ENCODE assay signal across 8 mouse cellular contexts in the genomic region with DNA sequence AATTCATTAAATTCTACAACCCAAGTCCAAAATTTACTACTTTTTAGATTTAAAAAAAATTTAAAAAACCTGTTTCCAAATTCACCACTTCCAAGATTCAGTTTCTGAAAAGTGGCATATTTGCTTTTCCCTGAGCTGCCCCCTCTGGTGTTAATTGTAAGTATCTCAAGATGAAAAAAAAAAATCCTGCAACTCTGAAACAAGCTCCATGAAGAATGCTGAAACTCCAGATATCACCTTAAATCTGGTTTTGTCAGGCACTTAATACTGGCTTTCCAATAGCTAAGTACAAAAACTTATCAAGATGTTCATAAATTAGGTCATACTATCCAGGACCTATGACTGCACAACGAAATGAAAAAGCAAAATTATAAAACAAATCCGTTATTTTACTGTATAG. TPM values are rescaled to one million over a fixed set of nuclear protein-coding genes. Genes with fewer than 3 reads are reported as not detected.
DNase-seq lines count a peak whose midpoint lies in the region; ATAC-seq and TF ChIP-seq lines count a peak whose summit lies in the region.

No protein-coding gene starts in this region.

- peak overlapping the region; percentile 100 for H3K4me3 ChIP-seq in lung, embryonic 14.5 days (ENCODE audit: low read depth, low read length)
- H3K4me3 ChIP-seq in embryonic facial prominence, embryonic 13.5 days: peak overlapping the region; percentile 98
- H3K4me3 ChIP-seq in limb, embryonic 14.5 days (replicated peaks; ENCODE audit: low read length): peak overlapping the region; percentile 99
- peak overlapping the region; percentile 98 for H3K4me3 ChIP-seq in stomach, embryonic 14.5 days (ENCODE audit: low read depth, low read length)

- peak; percentile 77 for DNase-seq in lung, embryonic 14.5 days
- no peak for DNase-seq in lung, postnatal 14 days
- DNase-seq in limb, embryonic 14.5 days (ENCODE audit: low spot score): peak; percentile 53
- DNase-seq in layer of hippocampus, postnatal 36 days: no peak
- no peak for DNase-seq in kidney, adult 8-10 months

- no peak for ATAC-seq in lung, embryonic 14.5 days (ENCODE audit: insufficient read depth)
- ATAC-seq in embryonic facial prominence, embryonic 13.5 days (ENCODE audit: insufficient number of reproducible peaks, insufficient read depth, low FRiP score, low TSS enrichment, low read depth): no peak
- ATAC-seq in limb, embryonic 14.5 days (ENCODE audit: low FRiP score, low read depth): no peak
- no peak for ATAC-seq in stomach, embryonic 14.5 days (ENCODE audit: insufficient number of reproducible peaks, insufficient read depth, low FRiP score, low read depth)
- no peak for ATAC-seq in activated CD4-positive, CD25-positive, alpha-beta regulatory T cell, adult 4 months

- H3K36me3 ChIP-seq in lung, embryonic 14.5 days (ENCODE audit: insufficient read depth): peaks cover 59% of the 10 kb centered on the region
- peaks cover 42% of the 10 kb centered on the region for H3K36me3 ChIP-seq in embryonic facial prominence, embryonic 13.5 days
- peaks cover 50% of the 10 kb centered on the region for H3K36me3 ChIP-seq in limb, embryonic 14.5 days (ENCODE audit: control insufficient read depth, insufficient read depth, low read length)
- peaks cover 50% of the 10 kb centered on the region for H3K36me3 ChIP-seq in stomach, embryonic 14.5 days (ENCODE audit: control insufficient read depth, insufficient read depth, low read length)

- TF ChIP-seq POLR2A in limb, embryonic 14.5 days (IDR thresholded peaks at IDR 0.05; ENCODE audit: borderline replicate concordance, extremely low read depth, insufficient read depth, insufficient read length): no peak

- no peaks in the 10 kb centered on the region for H3K9me3 ChIP-seq in lung, embryonic 14.5 days (ENCODE audit: low read depth, low read length)
- H3K9me3 ChIP-seq in embryonic facial prominence, embryonic 13.5 days: no peaks in the 10 kb centered on the region
- no peaks in the 10 kb centered on the region for H3K9me3 ChIP-seq in limb, embryonic 14.5 days (ENCODE audit: control insufficient read depth, low read length)
- no peaks in the 10 kb centered on the region for H3K9me3 ChIP-seq in stomach, embryonic 14.5 days (ENCODE audit: control insufficient read depth, low read depth, low read length)

- H3K27ac ChIP-seq in lung, embryonic 14.5 days (ENCODE audit: low read depth): no peak overlapping the region
- H3K27ac ChIP-seq in embryonic facial prominence, embryonic 13.5 days: no peak overlapping the region
- H3K27ac ChIP-seq in limb, embryonic 14.5 days (replicated peaks; ENCODE audit: low read depth, low read length): no peak overlapping the region
- H3K27ac ChIP-seq in stomach, embryonic 14.5 days (ENCODE audit: low read length): no peak overlapping the region

- peak overlapping the region; percentile 100 for H3K9ac ChIP-seq in lung, embryonic 14.5 days
- H3K9ac ChIP-seq in embryonic facial prominence, embryonic 13.5 days: peak overlapping the region; percentile 71
- H3K9ac ChIP-seq in limb, embryonic 14.5 days (ENCODE audit: low read depth, low read length, severe bottlenecking): peak overlapping the region; percentile 100
- H3K9ac ChIP-seq in stomach, embryonic 14.5 days (replicated peaks; ENCODE audit: low read depth, low read length): peak overlapping the region; percentile 100

- H3K4me2 ChIP-seq in lung, embryonic 14.5 days: peak overlapping the region; percentile 61
- H3K4me2 ChIP-seq in embryonic facial prominence, embryonic 13.5 days: peak overlapping the region; percentile 64
- peak overlapping the region; percentile 68 for H3K4me2 ChIP-seq in limb, embryonic 14.5 days (replicated peaks; ENCODE audit: low read depth, low read length, severe bottlenecking)
- H3K4me2 ChIP-seq in stomach, embryonic 14.5 days (replicated peaks; ENCODE audit: low read depth, low read length): peak overlapping the region; percentile 70

- peak; percentile 45 for TF ChIP-seq CTCF in lung, embryonic 14.5 days (IDR thresholded peaks at IDR 0.05; ENCODE audit: low read depth)

- under 1% methylated on average over 2 of the region's 2 CpGs for WGBS in lung, embryonic 14.5 days
- WGBS in embryonic facial prominence, embryonic 13.5 days: 0% methylated on average over 2 of the region's 2 CpGs
- WGBS in limb, embryonic 14.5 days: 2% methylated on average over 2 of the region's 2 CpGs
- 0% methylated on average over 2 of the region's 2 CpGs for WGBS in stomach, embryonic 14.5 days

- 0 out of 2 replicates have a peak, but pooled peaks cover 4% of the 10 kb centered on the region for H3K4me1 ChIP-seq in lung, embryonic 14.5 days (ENCODE audit: insufficient read depth)
- peaks cover 29% of the 10 kb centered on the region for H3K4me1 ChIP-seq in embryonic facial prominence, embryonic 13.5 days
- peaks cover 24% of the 10 kb centered on the region for H3K4me1 ChIP-seq in limb, embryonic 14.5 days (ENCODE audit: control insufficient read depth, insufficient read depth, low read length)
- H3K4me1 ChIP-seq in stomach, embryonic 14.5 days (ENCODE audit: control insufficient read depth, insufficient read depth, low read length): peaks cover 24% of the 10 kb centered on the region

- no peaks in the 10 kb centered on the region for H3K27me3 ChIP-seq in lung, embryonic 14.5 days (ENCODE audit: insufficient read depth, low read length)
- no peaks in the 10 kb centered on the region for H3K27me3 ChIP-seq in embryonic facial prominence, embryonic 13.5 days
- H3K27me3 ChIP-seq in limb, embryonic 14.5 days (ENCODE audit: control insufficient read depth, insufficient read depth, low read length): no peaks in the 10 kb centered on the region
- H3K27me3 ChIP-seq in stomach, embryonic 14.5 days (ENCODE audit: control insufficient read depth, insufficient read depth, low read length): no peaks in the 10 kb centered on the region

RNA-seq across cellular contexts. Expression of a gene that starts 2.0 kb away (rescaled TPM):
- 1,221 and 1,233 TPM in 2 replicates for polyA plus RNA-seq in lung, embryonic 14.5 days (2014; fragmentation: Nextera tagmentation; extraction: Ambion mirVana)
- 2,111 and 2,317 TPM in 2 replicates for polyA plus RNA-seq in embryonic facial prominence, embryonic 13.5 days (2015; fragmentation: Nextera tagmentation; extraction: Ambion mirVana)
- polyA plus RNA-seq in limb, embryonic 14.5 days (2012; rRNA removed): 1,157 and 1,691 TPM in 2 replicates
- polyA plus RNA-seq in limb, embryonic 14.5 days (2014; fragmentation: Nextera tagmentation; extraction: Ambion mirVana): 1,002 and 1,100 TPM in 2 replicates
- 1,176 and 1,224 TPM in 2 replicates for polyA plus RNA-seq in stomach, embryonic 14.5 days (2014; fragmentation: Nextera tagmentation; extraction: Ambion mirVana)
- total RNA-seq in layer of hippocampus, postnatal 36 days (2021): 100 to 1,000 TPM; 518 to 547 TPM
- polyA plus RNA-seq in activated CD4-positive, CD25-positive, alpha-beta regulatory T cell, adult 4 months (2017; shearing (Covaris generic)): 1,000 to 10,000 TPM in 1 of 2 experiments, 100 to 1,000 TPM in 1; 998 to 1,298 TPM

RNA-seq across cellular contexts. Expression of a gene that starts 2.5 kb away (rescaled TPM):
- 563 and 591 TPM in 2 replicates for polyA plus RNA-seq in lung, embryonic 14.5 days (2014; fragmentation: Nextera tagmentation; extraction: Ambion mirVana)
- 550 and 557 TPM in 2 replicates for polyA plus RNA-seq in embryonic facial prominence, embryonic 13.5 days (2015; fragmentation: Nextera tagmentation; extraction: Ambion mirVana)
- 93.6 and 120 TPM in 2 replicates for polyA plus RNA-seq in limb, embryonic 14.5 days (2012; rRNA removed)
- polyA plus RNA-seq in limb, embryonic 14.5 days (2014; fragmentation: Nextera tagmentation; extraction: Ambion mirVana): 444 and 459 TPM in 2 replicates
- 500 and 504 TPM in 2 replicates for polyA plus RNA-seq in stomach, embryonic 14.5 days (2014; fragmentation: Nextera tagmentation; extraction: Ambion mirVana)
- 100 to 1,000 TPM; 139 to 148 TPM for total RNA-seq in layer of hippocampus, postnatal 36 days (2021)
- polyA plus RNA-seq in activated CD4-positive, CD25-positive, alpha-beta regulatory T cell, adult 4 months (2017; shearing (Covaris generic)): 100 to 1,000 TPM; 744 to 779 TPM

RNA-seq across cellular contexts. Expression of a gene that starts 35.2 kb away (rescaled TPM):
- polyA plus RNA-seq in lung, embryonic 14.5 days (2014; fragmentation: Nextera tagmentation; extraction: Ambion mirVana): 2.8 and 3.1 TPM in 2 replicates
- polyA plus RNA-seq in embryonic facial prominence, embryonic 13.5 days (2015; fragmentation: Nextera tagmentation; extraction: Ambion mirVana): 2.0 and 3.6 TPM in 2 replicates
- polyA plus RNA-seq in limb, embryonic 14.5 days (2012; rRNA removed): 2.4 TPM in 2 replicates
- polyA plus RNA-seq in limb, embryonic 14.5 days (2014; fragmentation: Nextera tagmentation; extraction: Ambion mirVana): 2.4 and 4.0 TPM in 2 replicates
- 7.5 and 9.3 TPM in 2 replicates for polyA plus RNA-seq in stomach, embryonic 14.5 days (2014; fragmentation: Nextera tagmentation; extraction: Ambion mirVana)
- total RNA-seq in layer of hippocampus, postnatal 36 days (2021): 1 to 10 TPM; 2.0 TPM
- polyA plus RNA-seq in activated CD4-positive, CD25-positive, alpha-beta regulatory T cell, adult 4 months (2017; shearing (Covaris generic)): 1 to 10 TPM in 1 of 2 experiments, under 1 TPM in 1; 0.60 to 1.0 TPM

RNA-seq across cellular contexts. Expression of a gene that starts 56.1 kb away (rescaled TPM):
- polyA plus RNA-seq in lung, embryonic 14.5 days (2014; fragmentation: Nextera tagmentation; extraction: Ambion mirVana): 11.3 and 14.2 TPM in 2 replicates
- 13.0 and 14.2 TPM in 2 replicates for polyA plus RNA-seq in embryonic facial prominence, embryonic 13.5 days (2015; fragmentation: Nextera tagmentation; extraction: Ambion mirVana)
- 4.0 and 5.7 TPM in 2 replicates for polyA plus RNA-seq in limb, embryonic 14.5 days (2012; rRNA removed)
- 11.2 and 13.8 TPM in 2 replicates for polyA plus RNA-seq in limb, embryonic 14.5 days (2014; fragmentation: Nextera tagmentation; extraction: Ambion mirVana)
- polyA plus RNA-seq in stomach, embryonic 14.5 days (2014; fragmentation: Nextera tagmentation; extraction: Ambion mirVana): 17.6 and 20.0 TPM in 2 replicates
- 100 to 1,000 TPM; 104 to 106 TPM for total RNA-seq in layer of hippocampus, postnatal 36 days (2021)
- 10 to 100 TPM; 23.0 to 32.5 TPM for polyA plus RNA-seq in activated CD4-positive, CD25-positive, alpha-beta regulatory T cell, adult 4 months (2017; shearing (Covaris generic))

Comparison
In these comparisons a context has a peak if more than half of its experiments do, and no peak if none do; other contexts are left out.
1. DNase-seq: peak in lung, embryonic 14.5 days (single experiment) and limb, embryonic 14.5 days (single experiment); none in lung, postnatal 14 days (single experiment), layer of hippocampus, postnatal 36 days (0 of 2) and kidney, adult 8-10 months (0 of 2).
2. Peak in every context shown above with its lines, with median percentiles within 50 percentile points of each other: H3K4me2 ChIP-seq, H3K4me3 ChIP-seq and H3K9ac ChIP-seq.